Mouse (Mus musculus): ENCODE measurements around the gene Ndufs7.

DNA sequence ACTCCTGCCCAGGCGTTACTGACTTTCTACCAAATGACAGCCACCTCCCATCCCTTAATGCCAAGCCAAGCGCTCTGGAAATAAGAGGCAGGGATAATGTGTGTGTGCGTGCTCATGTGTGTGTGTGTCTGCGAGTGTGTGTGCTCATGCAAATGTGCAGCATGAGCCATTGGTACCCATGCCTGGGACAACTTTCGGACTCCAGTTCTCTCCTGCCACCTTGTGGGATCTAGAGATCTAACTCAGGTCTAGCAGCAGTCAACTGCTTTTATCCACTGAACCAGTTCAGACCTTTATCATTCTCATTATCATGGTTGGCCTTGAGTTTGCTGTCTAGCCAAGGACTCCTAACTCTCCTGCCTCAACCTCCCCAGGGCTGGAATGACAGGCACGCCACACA, 1.1 kb upstream of the Ndufs7 start:
- no peak for TF ChIP-seq GABPA (IDR thresholded peaks at IDR 0.05; ENCODE audit: low read depth, low read length)
- TF ChIP-seq CTCF (IDR thresholded peaks at IDR 0.05 in 2 of 3, conservative IDR thresholded peaks at IDR 0.05 in 1 of 3; ENCODE audit: control insufficient read depth in 1 of 3, insufficient read depth in 1 of 3, low read depth in 2 of 3, low read length in 3 of 3, poor library complexity in 1 of 3, severe bottlenecking in 1 of 3): peak; percentile 37 to 77 (median 48)
- TF ChIP-seq KAT2A (conservative IDR thresholded peaks at IDR 0.05; ENCODE audit: low read depth, low read length): no peak
- no peak for TF ChIP-seq EP300 (IDR thresholded peaks at IDR 0.05; ENCODE audit: low read depth in 1 of 2, low read length in 2 of 2)
- TF ChIP-seq TCF12 (IDR thresholded peaks at IDR 0.05; ENCODE audit: low read depth, low read length): 0 out of 2 replicates have a peak, but pooled peaks have one; percentile 7

Data from MEL (cell line).